ENCODE assay signal across 8 mouse cellular contexts in genomic region chr10:121569001-121569589, GRCm38 (mm10). TPM values are rescaled to one million over a fixed set of nuclear protein-coding genes. Genes with fewer than 3 reads are reported as not detected.
DNase-seq lines count a peak whose midpoint lies in the region; ATAC-seq and TF ChIP-seq lines count a peak whose summit lies in the region.

No protein-coding gene starts in this region.

- no peak for DNase-seq in lung, embryonic 14.5 days
- no peak for DNase-seq in lung, postnatal 25 days (ENCODE audit: low spot score)
- no peak for DNase-seq in urinary bladder, postnatal 25 days (ENCODE audit: low spot score)
- no peak for DNase-seq in layer of hippocampus, adult 9-11 months

- TF ChIP-seq CTCF in lung, embryonic 14.5 days (IDR thresholded peaks at IDR 0.05; ENCODE audit: low read depth) = no peak

- H3K27me3 ChIP-seq in lung, embryonic 14.5 days (ENCODE audit: insufficient read depth, low read length) = no peaks in the 10 kb centered on the region
- H3K27me3 ChIP-seq in forebrain, embryonic 13.5 days = no peaks in the 10 kb centered on the region
- H3K27me3 ChIP-seq in liver, embryonic 16.5 days (ENCODE audit: control insufficient read depth, insufficient read depth, low read depth, low read length) = no peaks in the 10 kb centered on the region
- H3K27me3 ChIP-seq in stomach, embryonic 16.5 days (ENCODE audit: control insufficient read depth, insufficient read depth, low read length) = no peaks in the 10 kb centered on the region

- no peak overlapping the region for H3K9ac ChIP-seq in lung, embryonic 14.5 days
- H3K9ac ChIP-seq in forebrain, embryonic 13.5 days = peak overlapping the region; percentile 40
- no peak overlapping the region; the same call in 1 of the 2 replicates for H3K9ac ChIP-seq in liver, embryonic 16.5 days (ENCODE audit: low read depth, low read length)
- no peak overlapping the region for H3K9ac ChIP-seq in stomach, embryonic 16.5 days (ENCODE audit: low read length)

- ATAC-seq in lung, embryonic 14.5 days (ENCODE audit: insufficient read depth) = peak; percentile 87
- peak; percentile 86 for ATAC-seq in forebrain, embryonic 13.5 days
- peak; percentile 100 for ATAC-seq in liver, embryonic 16.5 days (ENCODE audit: low read depth)
- peak; percentile 86 for ATAC-seq in stomach, embryonic 16.5 days (ENCODE audit: insufficient read depth, low FRiP score)
- no peak for ATAC-seq in cerebellum, adult (ENCODE audit: insufficient number of reproducible peaks, low FRiP score, low TSS enrichment)

- no peaks in the 10 kb centered on the region for H3K4me1 ChIP-seq in lung, embryonic 14.5 days (ENCODE audit: insufficient read depth)
- H3K4me1 ChIP-seq in forebrain, embryonic 13.5 days = peaks cover 16% of the 10 kb centered on the region
- H3K4me1 ChIP-seq in liver, embryonic 16.5 days (ENCODE audit: control insufficient read depth, low read depth, low read length) = peaks cover 25% of the 10 kb centered on the region
- no peaks in the 10 kb centered on the region for H3K4me1 ChIP-seq in stomach, embryonic 16.5 days (ENCODE audit: control insufficient read depth, insufficient read depth, low read length)

- 0 out of 2 replicates have a peak overlapping the region, but pooled peaks have one; percentile 18 for H3K4me2 ChIP-seq in lung, embryonic 14.5 days
- peak overlapping the region; percentile 54 for H3K4me2 ChIP-seq in forebrain, embryonic 13.5 days
- peak overlapping the region; percentile 40 for H3K4me2 ChIP-seq in liver, embryonic 16.5 days (ENCODE audit: low read depth, low read length)
- H3K4me2 ChIP-seq in stomach, embryonic 16.5 days (ENCODE audit: low read depth, low read length) = no peak overlapping the region

- peaks cover 65% of the 10 kb centered on the region for H3K36me3 ChIP-seq in lung, embryonic 14.5 days (ENCODE audit: insufficient read depth)
- H3K36me3 ChIP-seq in forebrain, embryonic 13.5 days (ENCODE audit: poor library complexity, severe bottlenecking) = peaks cover 54% of the 10 kb centered on the region
- peaks cover 45% of the 10 kb centered on the region for H3K36me3 ChIP-seq in liver, embryonic 16.5 days (ENCODE audit: control insufficient read depth, insufficient read depth)
- H3K36me3 ChIP-seq in stomach, embryonic 16.5 days (ENCODE audit: control insufficient read depth, insufficient read depth, low read length) = peaks cover 31% of the 10 kb centered on the region

- H3K27ac ChIP-seq in lung, embryonic 14.5 days (ENCODE audit: low read depth) = no peak overlapping the region
- H3K27ac ChIP-seq in forebrain, embryonic 13.5 days = peak overlapping the region; percentile 57
- peak overlapping the region; percentile 94 for H3K27ac ChIP-seq in liver, embryonic 16.5 days (ENCODE audit: low read length)
- peak overlapping the region; percentile 30; the same call in 1 of the 2 replicates for H3K27ac ChIP-seq in stomach, embryonic 16.5 days (ENCODE audit: low read length)

- no peaks in the 10 kb centered on the region for H3K9me3 ChIP-seq in lung, embryonic 14.5 days (ENCODE audit: low read depth, low read length)
- no peaks in the 10 kb centered on the region for H3K9me3 ChIP-seq in forebrain, embryonic 13.5 days (replicated peaks)
- peaks cover 5% of the 10 kb centered on the region for H3K9me3 ChIP-seq in liver, embryonic 16.5 days (replicated peaks; ENCODE audit: control insufficient read depth, low read length)
- H3K9me3 ChIP-seq in stomach, embryonic 16.5 days (replicated peaks; ENCODE audit: control insufficient read depth, low read length) = no peaks in the 10 kb centered on the region

- 20% methylated on average over 23 of the region's 23 CpGs for WGBS in lung, embryonic 14.5 days
- WGBS in forebrain, embryonic 13.5 days = 5% methylated on average over 23 of the region's 23 CpGs
- WGBS in liver, embryonic 16.5 days (ENCODE audit: insufficient replicate concordance) = 17% methylated on average over 23 of the region's 23 CpGs
- 24% methylated on average over 23 of the region's 23 CpGs for WGBS in stomach, embryonic 16.5 days

- no peak overlapping the region for H3K4me3 ChIP-seq in lung, embryonic 14.5 days (ENCODE audit: low read depth, low read length)
- peak overlapping the region; percentile 29 for H3K4me3 ChIP-seq in forebrain, embryonic 13.5 days
- peak overlapping the region; percentile 11; the same call in 1 of the 2 replicates for H3K4me3 ChIP-seq in liver, embryonic 16.5 days (ENCODE audit: low read depth, low read length)
- no peak overlapping the region for H3K4me3 ChIP-seq in stomach, embryonic 16.5 days (replicated peaks; ENCODE audit: low read length)

RNA-seq across cellular contexts. Expression of gene Tbk1, which starts 17.5 kb away (rescaled TPM):
- polyA plus RNA-seq in lung, embryonic 14.5 days (2014; fragmentation: Nextera tagmentation; extraction: Ambion mirVana) = 38.1 and 39.6 TPM in 2 replicates
- 31.7 and 37.1 TPM in 2 replicates for polyA plus RNA-seq in forebrain, embryonic 13.5 days (2015; fragmentation: Nextera tagmentation; extraction: Ambion mirVana)
- polyA plus RNA-seq in liver, embryonic 16.5 days (2015; fragmentation: Nextera tagmentation; extraction: Ambion mirVana) = 19.8 and 20.5 TPM in 2 replicates
- 34.2 and 36.7 TPM in 2 replicates for polyA plus RNA-seq in stomach, embryonic 16.5 days (2015; fragmentation: Nextera tagmentation; extraction: Ambion mirVana)

RNA-seq across cellular contexts. Expression of gene Xpot, which starts 57.0 kb away (rescaled TPM):
- polyA plus RNA-seq in lung, embryonic 14.5 days (2014; fragmentation: Nextera tagmentation; extraction: Ambion mirVana) = 67.5 and 69.9 TPM in 2 replicates
- polyA plus RNA-seq in forebrain, embryonic 13.5 days (2015; fragmentation: Nextera tagmentation; extraction: Ambion mirVana) = 37.9 and 38.3 TPM in 2 replicates
- 24.1 and 26.4 TPM in 2 replicates for polyA plus RNA-seq in liver, embryonic 16.5 days (2015; fragmentation: Nextera tagmentation; extraction: Ambion mirVana)
- polyA plus RNA-seq in stomach, embryonic 16.5 days (2015; fragmentation: Nextera tagmentation; extraction: Ambion mirVana) = 53.9 and 56.1 TPM in 2 replicates

Comparison
In these comparisons a context has a peak if more than half of its experiments do, and no peak if none do; other contexts are left out.
1. H3K4me3 ChIP-seq: peak in forebrain, embryonic 13.5 days (single experiment) and liver, embryonic 16.5 days (single experiment); none in lung, embryonic 14.5 days (single experiment) and stomach, embryonic 16.5 days (single experiment).